Mouse (Mus musculus) lung, adult 2 months (tissue): ENCODE data around the gene Fyb.

Source experiments
- CTCF ChIP-seq: fragments of 200-500 bp; IDR thresholded peaks from 2 replicates; pipeline ENCODE4 v1.5.1; 2011; ENCODE audit warnings: mild to moderate bottlenecking, low read length, control low read depth; ENCODE audit not compliant: insufficient read depth
- POLR2A ChIP-seq: fragments of 200-500 bp; IDR thresholded peaks from 2 replicates; pipeline ENCODE4 v1.6.1; 2011; ENCODE audit warnings: low read depth, mild to moderate bottlenecking, control low read depth, low read length, borderline replicate concordance; ENCODE audit errors: extremely low read depth

- no peak for TF ChIP-seq POLR2A
- TF ChIP-seq CTCF, result no peak
Observed at GRCm38 (mm10) chr15:6598626-6599025, 76.0 kb downstream of the Fyb start.
